Mouse (Mus musculus): ENCODE results near the gene Cox6a1. TPM values are rescaled to one million over a fixed set of nuclear protein-coding genes. Genes with fewer than 3 reads are reported as not detected.

Gene Cox6a1
- polyA plus RNA-seq, 1 experiment from 2014 or later, result 1,395 TPM

GRCm38 (mm10) chr5:115373441-115374203 lies 24.8 kb upstream of the Cox6a1 start:
- H3K27me3 ChIP-seq (replicated peaks), result peaks cover 23% of the 10 kb centered on the region; the same call in 1 of the 2 replicates
- H3K27ac ChIP-seq (replicated peaks), result peak overlapping the region; percentile 58
- H3K4me3 ChIP-seq, result peak overlapping the region; percentile 48
- peak overlapping the region; percentile 83 for H3K9ac ChIP-seq
- 19% methylated on average over 26 of the region's 26 CpGs for WGBS
- peak overlapping the region; percentile 77 for H3K4me2 ChIP-seq
- no peaks in the 10 kb centered on the region for H3K9me3 ChIP-seq
- H3K36me3 ChIP-seq, result no peaks in the 10 kb centered on the region
- peaks cover 9% of the 10 kb centered on the region; the same call in 1 of the 2 replicates for H3K4me1 ChIP-seq
- ATAC-seq (ENCODE audit: extremely low read depth, insufficient number of reproducible peaks, low FRiP score, low TSS enrichment), result no peak

- H3K9ac ChIP-seq, result no peak overlapping the region
- H3K4me1 ChIP-seq, result peaks cover 9% of the 10 kb centered on the region; the same call in 1 of the 2 replicates
- no peaks in the 10 kb centered on the region for H3K36me3 ChIP-seq
- H3K27me3 ChIP-seq (replicated peaks), result peaks cover 23% of the 10 kb centered on the region; the same call in 1 of the 2 replicates
- H3K9me3 ChIP-seq, result no peaks in the 10 kb centered on the region
- no peak overlapping the region for H3K27ac ChIP-seq (replicated peaks)
- no peak for ATAC-seq (ENCODE audit: extremely low read depth, insufficient number of reproducible peaks, low FRiP score, low TSS enrichment)
- H3K4me2 ChIP-seq, result no peak overlapping the region
- WGBS, result 30% methylated on average over 9 of the region's 9 CpGs
- H3K4me3 ChIP-seq, result no peak overlapping the region
Observed at GRCm38 (mm10) chr5:115371736-115372135, 23.0 kb upstream of the Cox6a1 start.

- no peak overlapping the region for H3K9ac ChIP-seq
- peaks cover 10% of the 10 kb centered on the region for H3K27me3 ChIP-seq (replicated peaks)
- H3K36me3 ChIP-seq, result no peaks in the 10 kb centered on the region
- no peaks in the 10 kb centered on the region for H3K4me1 ChIP-seq
- H3K9me3 ChIP-seq, result no peaks in the 10 kb centered on the region
- 76% methylated on average over 4 of the region's 4 CpGs for WGBS
- no peak for ATAC-seq (ENCODE audit: extremely low read depth, insufficient number of reproducible peaks, low FRiP score, low TSS enrichment)
- H3K27ac ChIP-seq (replicated peaks), result no peak overlapping the region
- H3K4me3 ChIP-seq, result no peak overlapping the region
- no peak overlapping the region for H3K4me2 ChIP-seq
Observed at GRCm38 (mm10) chr5:115364782-115365181, 16.0 kb upstream of the Cox6a1 start.

DNA sequence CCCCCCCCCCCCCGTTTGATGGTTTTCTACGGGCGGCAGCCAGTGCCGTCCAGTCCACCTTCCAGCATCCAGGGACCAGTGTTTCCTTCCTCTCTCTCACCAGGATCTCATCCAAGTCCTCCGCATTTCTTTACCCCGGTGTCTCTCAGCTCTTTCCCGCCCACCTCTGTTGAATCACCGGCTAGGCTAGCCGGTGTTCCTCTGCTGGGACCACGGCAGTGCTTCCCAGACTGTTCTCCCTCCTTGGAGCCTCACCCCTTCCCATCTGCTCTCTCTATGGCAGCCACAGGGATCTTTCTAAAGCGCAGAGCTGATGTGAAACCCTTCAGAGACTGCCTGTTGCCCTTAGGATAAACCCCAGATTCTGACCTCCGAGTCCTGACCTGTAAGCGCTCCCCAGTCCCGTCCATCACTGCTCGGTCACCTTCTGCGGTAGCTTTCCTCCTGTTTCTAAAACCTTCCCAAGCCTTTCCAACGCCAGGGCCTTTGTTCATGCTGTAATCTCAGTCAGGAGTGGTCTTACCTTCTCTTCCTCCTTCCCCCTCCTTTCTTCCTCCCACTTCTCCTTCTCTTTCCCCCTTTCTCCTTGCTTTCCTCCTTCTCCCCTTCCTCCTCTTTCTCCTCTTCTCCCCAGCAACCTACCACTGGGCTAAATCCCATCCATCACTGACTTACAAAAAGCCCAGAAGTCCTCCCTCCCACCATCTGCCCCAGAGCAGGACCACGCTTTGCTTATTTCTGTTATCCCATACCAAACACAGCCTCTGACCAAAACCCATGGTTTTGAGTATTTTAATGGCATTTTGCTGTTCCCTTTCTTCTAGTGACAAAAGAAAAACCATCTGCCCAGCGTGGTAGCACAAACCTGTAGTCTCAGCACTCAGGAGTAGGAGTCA lies 14.3 kb upstream of the Cox6a1 start:
- Histone ChIP-seq H3K4me2 (peak overlapping the region; percentile 6; the same call in 1 of the 2 replicates), H3K4me3 (no peak overlapping the region), H3K9me3 (no peaks in the 10 kb centered on the region), H3K4me1 (no peaks in the 10 kb centered on the region), H3K9ac (no peak overlapping the region), H3K36me3 (no peaks in the 10 kb centered on the region), H3K27me3 (replicated peaks) (peaks cover 10% of the 10 kb centered on the region), H3K27ac (replicated peaks) (no peak overlapping the region)
- ATAC-seq (ENCODE audit: extremely low read depth, insufficient number of reproducible peaks, low FRiP score, low TSS enrichment), result no peak
- 20% methylated on average over 19 of the region's 19 CpGs for WGBS

- no peak overlapping the region for H3K9ac ChIP-seq
- no peaks in the 10 kb centered on the region for H3K4me1 ChIP-seq
- ATAC-seq (ENCODE audit: extremely low read depth, insufficient number of reproducible peaks, low FRiP score, low TSS enrichment), result no peak
- H3K36me3 ChIP-seq, result no peaks in the 10 kb centered on the region
- peaks cover 10% of the 10 kb centered on the region for H3K27me3 ChIP-seq (replicated peaks)
- no peaks in the 10 kb centered on the region for H3K9me3 ChIP-seq
- H3K4me2 ChIP-seq, result no peak overlapping the region
- no peak overlapping the region for H3K4me3 ChIP-seq
- WGBS, result 18% methylated on average over 7 of the region's 7 CpGs
- H3K27ac ChIP-seq (replicated peaks), result no peak overlapping the region
Observed at GRCm38 (mm10) chr5:115362216-115362615, 13.4 kb upstream of the Cox6a1 start.

GRCm38 (mm10) chr5:115359851-115360372 lies 11.1 kb upstream of the Cox6a1 start:
- Histone ChIP-seq H3K4me1 (no peaks in the 10 kb centered on the region), H3K4me3 (no peak overlapping the region), H3K36me3 (no peaks in the 10 kb centered on the region), H3K27ac (replicated peaks) (no peak overlapping the region), H3K4me2 (no peak overlapping the region), H3K9me3 (no peaks in the 10 kb centered on the region), H3K27me3 (replicated peaks) (peaks cover 17% of the 10 kb centered on the region), H3K9ac (no peak overlapping the region)
- no peak for ATAC-seq (ENCODE audit: extremely low read depth, insufficient number of reproducible peaks, low FRiP score, low TSS enrichment)
- WGBS, result 54% methylated on average over 5 of the region's 5 CpGs

DNA sequence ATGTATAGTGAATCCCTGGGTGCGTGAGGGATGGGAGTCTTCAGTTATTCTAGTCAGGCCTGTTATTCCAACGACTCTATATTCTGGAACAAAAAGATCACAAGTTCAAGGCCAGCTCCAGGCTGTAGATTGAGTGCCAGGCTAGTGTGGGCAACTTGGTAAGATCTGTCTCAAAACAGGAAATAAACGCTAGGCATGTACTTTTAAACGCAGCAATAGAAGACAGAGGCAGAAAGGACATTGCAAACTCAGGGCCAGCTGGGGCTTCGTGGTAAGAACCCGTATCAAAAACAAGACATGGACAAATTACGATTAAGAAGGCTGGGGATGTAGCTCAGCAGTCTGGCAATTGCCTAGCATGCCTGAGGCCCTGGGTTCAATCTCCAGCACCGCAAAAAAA lies 10.7 kb upstream of the Cox6a1 start:
- Histone ChIP-seq H3K27me3 (replicated peaks) (peaks cover 17% of the 10 kb centered on the region), H3K9me3 (no peaks in the 10 kb centered on the region), H3K4me3 (no peak overlapping the region), H3K9ac (no peak overlapping the region), H3K4me1 (no peaks in the 10 kb centered on the region), H3K36me3 (no peaks in the 10 kb centered on the region), H3K27ac (replicated peaks) (no peak overlapping the region), H3K4me2 (no peak overlapping the region)
- 82% methylated on average over 8 of the region's 8 CpGs for WGBS
- no peak for ATAC-seq (ENCODE audit: extremely low read depth, insufficient number of reproducible peaks, low FRiP score, low TSS enrichment)

GRCm38 (mm10) chr5:115358872-115359271 lies 10.1 kb upstream of the Cox6a1 start:
- Histone ChIP-seq H3K4me1 (no peaks in the 10 kb centered on the region), H3K36me3 (no peaks in the 10 kb centered on the region), H3K4me3 (no peak overlapping the region), H3K9ac (no peak overlapping the region), H3K27me3 (replicated peaks) (peaks cover 17% of the 10 kb centered on the region), H3K9me3 (no peaks in the 10 kb centered on the region), H3K27ac (replicated peaks) (no peak overlapping the region), H3K4me2 (peak overlapping the region; percentile 35)
- WGBS, result 3% methylated on average over 12 of the region's 12 CpGs
- ATAC-seq (ENCODE audit: extremely low read depth, insufficient number of reproducible peaks, low FRiP score, low TSS enrichment), result no peak; the same call in 1 of the 2 replicates

GRCm38 (mm10) chr5:115355070-115355469 lies 6.3 kb upstream of the Cox6a1 start:
- H3K27ac ChIP-seq (replicated peaks), result no peak overlapping the region
- no peaks in the 10 kb centered on the region; the same call in 1 of the 2 replicates for H3K9me3 ChIP-seq
- no peak overlapping the region for H3K9ac ChIP-seq
- peaks cover 7% of the 10 kb centered on the region; the same call in 1 of the 2 replicates for H3K27me3 ChIP-seq (replicated peaks)
- H3K4me1 ChIP-seq, result no peaks in the 10 kb centered on the region
- ATAC-seq (ENCODE audit: extremely low read depth, insufficient number of reproducible peaks, low FRiP score, low TSS enrichment), result no peak
- no peaks in the 10 kb centered on the region for H3K36me3 ChIP-seq
- no peak overlapping the region for H3K4me2 ChIP-seq
- no peak overlapping the region for H3K4me3 ChIP-seq
- WGBS, result 49% methylated on average over 13 of the region's 13 CpGs

GRCm38 (mm10) chr5:115351348-115351747 lies 2.6 kb upstream of the Cox6a1 start:
- no peak for ATAC-seq (ENCODE audit: extremely low read depth, insufficient number of reproducible peaks, low FRiP score, low TSS enrichment)
- WGBS, result 71% methylated on average over 5 of the region's 5 CpGs
- Histone ChIP-seq H3K4me2 (no peak overlapping the region), H3K4me1 (peaks cover 21% of the 10 kb centered on the region), H3K4me3 (no peak overlapping the region), H3K27me3 (replicated peaks) (peaks cover 7% of the 10 kb centered on the region; the same call in 1 of the 2 replicates), H3K36me3 (peaks cover 9% of the 10 kb centered on the region), H3K27ac (replicated peaks) (no peak overlapping the region), H3K9ac (no peak overlapping the region), H3K9me3 (no peaks in the 10 kb centered on the region; the same call in 1 of the 2 replicates)

DNA sequence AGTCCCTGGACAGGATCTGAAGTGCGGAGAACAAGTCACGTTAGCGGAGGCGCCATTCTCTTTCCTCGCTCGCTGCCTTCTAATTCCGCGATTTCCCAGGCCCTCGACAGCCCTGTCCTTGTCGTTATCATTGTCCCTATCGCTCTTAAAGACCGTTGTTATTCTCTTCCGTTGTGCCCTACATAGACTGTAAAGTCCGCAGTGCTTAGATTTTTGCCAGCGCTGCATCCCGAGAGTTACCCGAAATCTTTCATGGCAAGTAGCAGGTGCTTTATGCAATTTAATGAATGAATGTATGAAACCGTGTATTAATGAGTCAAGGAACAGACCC lies 409 bp upstream of the Cox6a1 start:
- ATAC-seq (ENCODE audit: extremely low read depth, insufficient number of reproducible peaks, low FRiP score, low TSS enrichment), result no peak
- under 1% methylated on average over 18 of the region's 18 CpGs for WGBS
- H3K27ac ChIP-seq (replicated peaks), result peak overlapping the region; percentile 83

More for the DNA sequence above, 409 bp upstream of the Cox6a1 start:
- Histone ChIP-seq H3K4me2 (peak overlapping the region; percentile 88), H3K9me3 (no peaks in the 10 kb centered on the region; the same call in 1 of the 2 replicates), H3K4me3 (peak overlapping the region; percentile 83), H3K4me1 (peaks cover 25% of the 10 kb centered on the region), H3K36me3 (peaks cover 31% of the 10 kb centered on the region), H3K27me3 (replicated peaks) (no peaks in the 10 kb centered on the region), H3K9ac (peak overlapping the region; percentile 86)

Data from heart, embryonic 13.5 days (tissue).